Mouse (Mus musculus) MEL (cell line): Measurements from ENCODE around the gene Adgrf3. TPM values are rescaled to one million over a fixed set of nuclear protein-coding genes. Genes with fewer than 3 reads are reported as not detected.
"Not testable (repeated sequence)": the region's sequence is repeated elsewhere in the genome, so short reads cannot be mapped to it uniquely, and the experiment has no call there.

Source experiments
- DNase-seq: peaks from one replicate; pipeline ENCODE4 v3.0.0; 2011; ENCODE audit warnings: low read depth, low spot score
- H3K27ac ChIP-seq: 2 replicates; pipeline ENCODE4 v1.5.1; 2012; ENCODE audit warnings: low read depth, mild to moderate bottlenecking, control low read depth, low read length, moderate library complexity; ENCODE audit not compliant: control insufficient read depth
- H3K27me3 ChIP-seq, 2 experiments: fragments of 150-350 bp in 1 of 2; sonication (generic) in 1 of 2; 2 replicates each; pipeline ENCODE4 v1.6.1; 2012; ENCODE audit warnings: low read length in 2 of 2, mild to moderate bottlenecking in 2 of 2, improper control_type of control experiment in 1 of 2, moderate library complexity in 1 of 2; ENCODE audit not compliant: insufficient read depth in 2 of 2, control insufficient read depth in 1 of 2
- H3K36me3 ChIP-seq, 2 experiments: 2 replicates each; pipeline ENCODE4 v1.6.1; 2012 to 2014; ENCODE audit warnings: low read length in 2 of 2, improper control_type of control experiment in 1 of 2, inconsistent platforms in 1 of 2, mild to moderate bottlenecking in 1 of 2; ENCODE audit not compliant: insufficient read depth in 2 of 2, control insufficient read depth in 1 of 2
- H3K4me1 ChIP-seq, 2 experiments: fragments of 150-350 bp in 1 of 2; sonication (generic) in 1 of 2; 2 replicates each; pipeline ENCODE4 v1.6.1; 2012; ENCODE audit warnings: low read length in 2 of 2, improper control_type of control experiment in 1 of 2, mild to moderate bottlenecking in 1 of 2; ENCODE audit not compliant: insufficient read depth in 2 of 2, control insufficient read depth in 1 of 2
- H3K4me3 ChIP-seq, 2 experiments: fragments of 150-350 bp in 1 of 2; sonication (generic) in 1 of 2; 2 replicates each; pipeline ENCODE4 v1.5.1; 2012; ENCODE audit warnings: low read depth in 2 of 2, low read length in 2 of 2, mild to moderate bottlenecking in 2 of 2, moderate library complexity in 2 of 2, control low read depth in 1 of 2, improper control_type of control experiment in 1 of 2; ENCODE audit not compliant: control insufficient read depth in 1 of 2, insufficient read depth in 1 of 2
- H3K79me2 ChIP-seq: 2 replicates; pipeline ENCODE4 v1.6.1; 2012; ENCODE audit warnings: mild to moderate bottlenecking, low read length, moderate library complexity; ENCODE audit not compliant: control insufficient read depth, poor library complexity, insufficient read depth
- H3K9ac ChIP-seq: 2 replicates; pipeline ENCODE4 v1.6.1; 2012; ENCODE audit warnings: low read depth, mild to moderate bottlenecking, control low read depth, low read length, moderate library complexity; ENCODE audit not compliant: control insufficient read depth, poor library complexity, severe bottlenecking
- H3K9me3 ChIP-seq: fragments of 150-350 bp; sonication (generic); replicated peaks from 2 replicates; pipeline ENCODE4 v1.6.1; 2012; ENCODE audit warnings: mild to moderate bottlenecking, low read length, improper control_type of control experiment, moderate library complexity; ENCODE audit not compliant: insufficient read depth
- BHLHE40 ChIP-seq: IDR thresholded peaks from 2 replicates; pipeline ENCODE4 v1.6.1; 2012; ENCODE audit warnings: low read depth, mild to moderate bottlenecking, inconsistent platforms, low read length, improper control_type of control experiment, borderline replicate concordance
- CHD2 ChIP-seq: IDR thresholded peaks from 2 replicates; pipeline ENCODE4 v1.6.1; 2011; ENCODE audit warnings: low read length, improper control_type of control experiment
- CTCF ChIP-seq, 3 experiments: IDR thresholded peaks in 2 of 3; conservative IDR thresholded peaks in 1 of 3; 2 replicates each; pipeline ENCODE4 v1.5.1; 2011 to 2012; ENCODE audit warnings: low read length in 3 of 3, low read depth in 2 of 3, mild to moderate bottlenecking in 2 of 3, improper control_type of control experiment in 1 of 3, inconsistent platforms in 1 of 3, mixed read lengths in 1 of 3, moderate library complexity in 1 of 3; ENCODE audit not compliant: control insufficient read depth in 1 of 3, insufficient read depth in 1 of 3, poor library complexity in 1 of 3, severe bottlenecking in 1 of 3
- GABPA ChIP-seq: IDR thresholded peaks from 2 replicates; pipeline ENCODE4 v1.6.1; 2012; ENCODE audit warnings: low read depth, mild to moderate bottlenecking, inconsistent platforms, low read length, improper control_type of control experiment, moderate library complexity
- MAX ChIP-seq: IDR thresholded peaks from 2 replicates; pipeline ENCODE4 v1.6.1; 2011; ENCODE audit warnings: low read length, improper control_type of control experiment
- MXI1 ChIP-seq: IDR thresholded peaks from 2 replicates; pipeline ENCODE4 v1.6.1; 2011; ENCODE audit warnings: mild to moderate bottlenecking, low read depth, low read length, improper control_type of control experiment
- MYC ChIP-seq: IDR thresholded peaks from 2 replicates; pipeline ENCODE4 v1.6.1; 2011; ENCODE audit warnings: low read depth, mild to moderate bottlenecking, low read length, improper control_type of control experiment, moderate library complexity
- NELFE ChIP-seq: IDR thresholded peaks from 2 replicates; pipeline ENCODE4 v1.6.1; 2011; ENCODE audit warnings: low read depth, low read length, improper control_type of control experiment
- POLR2A ChIP-seq, 2 experiments: IDR thresholded peaks; 2 replicates each; pipeline ENCODE4 v1.6.1; 2011 to 2012; ENCODE audit warnings: low read length in 2 of 2, mild to moderate bottlenecking in 2 of 2, control low read depth in 1 of 2, improper control_type of control experiment in 1 of 2, low read depth in 1 of 2, moderate library complexity in 1 of 2; ENCODE audit not compliant: control insufficient read depth in 1 of 2, insufficient read depth in 1 of 2, poor library complexity in 1 of 2
- RAD21 ChIP-seq: IDR thresholded peaks from 2 replicates; pipeline ENCODE4 v1.6.1; 2011; ENCODE audit warnings: mild to moderate bottlenecking, low read depth, low read length, improper control_type of control experiment
- SIN3A ChIP-seq: IDR thresholded peaks from 2 replicates; pipeline ENCODE4 v1.6.1; 2012; ENCODE audit warnings: low read length, improper control_type of control experiment, inconsistent platforms
- SMC3 ChIP-seq: IDR thresholded peaks from 2 replicates; pipeline ENCODE4 v1.6.1; 2011; ENCODE audit warnings: low read depth, low read length, improper control_type of control experiment
- UBTF ChIP-seq: IDR thresholded peaks from 2 replicates; pipeline ENCODE4 v1.6.1; 2012; ENCODE audit warnings: low read depth, mild to moderate bottlenecking, inconsistent platforms, low read length, improper control_type of control experiment, moderate library complexity, borderline replicate concordance; ENCODE audit not compliant: insufficient read depth
- USF1 ChIP-seq: IDR thresholded peaks from 2 replicates; pipeline ENCODE4 v1.6.1; 2014; ENCODE audit warnings: low read depth, mild to moderate bottlenecking, inconsistent platforms, low read length, improper control_type of control experiment, moderate library complexity
- ZC3H11A ChIP-seq: IDR thresholded peaks from 2 replicates; pipeline ENCODE4 v1.6.1; 2012; ENCODE audit warnings: low read depth, mild to moderate bottlenecking, inconsistent platforms, low read length, improper control_type of control experiment
- ZKSCAN1 ChIP-seq: IDR thresholded peaks from 2 replicates; pipeline ENCODE4 v1.6.1; 2012; ENCODE audit warnings: low read depth, mild to moderate bottlenecking, inconsistent platforms, low read length, improper control_type of control experiment, moderate library complexity
- ZMIZ1 ChIP-seq: IDR thresholded peaks from 2 replicates; pipeline ENCODE4 v1.6.1; 2012; ENCODE audit warnings: low read depth, mild to moderate bottlenecking, inconsistent platforms, low read length, improper control_type of control experiment, moderate library complexity
- ZNF384 ChIP-seq: IDR thresholded peaks from 2 replicates; pipeline ENCODE4 v1.6.1; 2012; ENCODE audit warnings: low read depth, mild to moderate bottlenecking, inconsistent platforms, low read length, improper control_type of control experiment
- polyA plus RNA-seq, 2 experiments: library from polyadenylated mRNA; stranded (reverse) in 1 of 2; unstranded in 1 of 2; fragments of >175 nt in 1 of 2; fragments of >200 nt in 1 of 2; gene quantifications; 2 replicates each; pipeline versions ENCODE4 v1.2.1 to v1.2.4; 2012; ENCODE audit warnings: low replicate concordance in 2 of 2, low read depth in 1 of 2; ENCODE audit not compliant: insufficient read length in 2 of 2, insufficient read depth in 1 of 2, missing spikeins in 1 of 2
- total RNA-seq: library from RNA; depleted of rRNA; stranded (reverse); fragments of 300-350 nt; gene quantifications from 2 replicates; pipeline ENCODE4 v1.2.3, GENCODE M21; 2012

Gene Adgrf3
- total and polyA plus RNA-seq, 3 experiments, result 1.7 to 2.7 TPM; not detected in 1

DNA sequence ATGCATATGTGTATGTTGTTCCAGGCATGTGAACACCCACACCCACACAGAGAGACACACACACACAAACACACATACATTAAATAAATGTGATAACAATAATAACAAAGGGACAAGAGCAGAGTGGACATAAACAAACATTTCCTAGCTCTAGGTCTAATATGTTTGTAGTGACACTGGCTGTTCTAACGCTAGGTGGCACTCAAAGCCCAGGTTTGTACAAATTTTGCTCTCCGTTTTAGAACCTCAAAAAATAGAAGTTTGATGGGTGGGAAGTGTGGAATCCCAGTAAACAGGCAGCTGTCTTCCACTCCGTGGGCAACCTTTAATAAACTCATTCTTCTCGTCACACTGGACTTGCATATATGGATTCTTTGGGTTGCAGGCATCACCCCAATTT lies 9.4 kb upstream of the Adgrf3 start:
- peaks cover 0 to 4% of the 10 kb centered on the region in 2 experiments; a peak in 1 of 4 replicates for H3K27me3 ChIP-seq
- H3K4me1 ChIP-seq, result no peaks in the 10 kb centered on the region
- DNase-seq, result peak; percentile 76
- H3K27ac ChIP-seq, result no peak overlapping the region
- no peaks in the 10 kb centered on the region for H3K79me2 ChIP-seq
- TF ChIP-seq SIN3A (no peak), CTCF (IDR thresholded peaks at IDR 0.05 in 2 of 3, conservative IDR thresholded peaks at IDR 0.05 in 1 of 3; ENCODE audit: control insufficient read depth in 1 of 3, insufficient read depth in 1 of 3, low read depth in 2 of 3, low read length in 3 of 3, poor library complexity in 1 of 3, severe bottlenecking in 1 of 3) (peak; percentile 63 to 99 (median 74)), UBTF (no peak), ZC3H11A (peak; percentile 96), BHLHE40 (no peak), RAD21 (peak; percentile 99), SMC3 (peak; percentile 96), ZKSCAN1 (no peak)
- H3K9ac ChIP-seq, result no peak overlapping the region
- no peaks in the 10 kb centered on the region for H3K9me3 ChIP-seq
- H3K36me3 ChIP-seq, result no peaks in the 10 kb centered on the region
- no peak overlapping the region for H3K4me3 ChIP-seq

DNA sequence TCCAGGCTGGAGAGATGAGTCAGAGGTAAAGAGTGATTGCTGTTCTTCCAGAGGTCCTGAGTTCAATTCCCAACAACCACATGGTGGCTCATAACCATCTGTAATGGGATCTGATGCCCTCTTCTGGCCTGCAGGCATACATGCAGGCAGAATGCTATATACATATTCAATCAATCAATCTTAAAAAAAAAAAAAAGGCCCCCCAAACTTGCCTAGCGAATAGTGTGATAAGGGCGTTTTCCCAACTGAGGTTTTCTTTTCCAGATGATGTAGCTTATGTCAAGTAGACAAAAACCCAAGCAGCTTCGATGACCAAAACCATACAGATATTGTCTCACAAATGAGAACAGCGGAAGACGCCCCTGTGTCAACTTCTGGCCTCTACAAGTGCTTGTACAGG lies 5.2 kb upstream of the Adgrf3 start:
- not testable (repeated sequence) for H3K79me2 ChIP-seq, DNase-seq, H3K9me3 ChIP-seq
- TF ChIP-seq SMC3, result peak; percentile 17; the same call in 1 of the 2 replicates
- TF ChIP-seq ZNF384, result peak; percentile 67
- peak in 2 of 3 experiments; percentile 32 to 38; a peak in 4 of 6 replicates for TF ChIP-seq CTCF (IDR thresholded peaks at IDR 0.05 in 2 of 3, conservative IDR thresholded peaks at IDR 0.05 in 1 of 3; ENCODE audit: control insufficient read depth in 1 of 3, insufficient read depth in 1 of 3, low read depth in 2 of 3, low read length in 3 of 3, poor library complexity in 1 of 3, severe bottlenecking in 1 of 3)
- TF ChIP-seq, all 39 proteins: peak for 3; not testable (repeated sequence) for 36
- H3K4me1 ChIP-seq, H3K36me3 ChIP-seq, H3K9ac ChIP-seq, H3K4me3 ChIP-seq, H3K27me3 ChIP-seq, H3K27ac ChIP-seq: not testable (repeated sequence)

DNA sequence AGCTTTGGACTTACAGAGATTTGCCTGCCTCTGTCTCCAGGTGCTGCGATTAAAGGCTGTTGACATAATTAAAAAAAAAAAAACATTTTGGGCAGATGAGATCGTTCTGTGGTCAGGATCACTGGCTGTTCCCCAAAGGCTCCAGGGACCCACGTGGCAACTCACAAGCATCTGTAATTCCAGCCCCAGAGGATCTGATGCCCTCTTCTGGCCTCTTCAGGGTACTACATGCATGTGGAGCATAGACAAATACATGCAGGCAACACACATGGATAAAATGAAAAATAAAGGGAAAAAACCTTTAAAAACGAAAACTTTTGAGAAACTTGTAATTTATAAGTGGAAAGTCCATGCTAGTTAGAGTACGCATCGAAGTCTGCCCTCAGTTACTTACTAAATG lies 1.8 kb upstream of the Adgrf3 start:
- no peak overlapping the region for H3K4me3 ChIP-seq
- H3K9me3 ChIP-seq, result no peaks in the 10 kb centered on the region
- peaks cover 0 to 3% of the 10 kb centered on the region in 2 experiments; a peak in 1 of 4 replicates for H3K36me3 ChIP-seq
- peaks cover 0 to 13% of the 10 kb centered on the region in 2 experiments; a peak in 3 of 4 replicates for H3K4me1 ChIP-seq
- DNase-seq, result peak; percentile 89
- H3K27me3 ChIP-seq, result no peaks in the 10 kb centered on the region
- H3K9ac ChIP-seq, result no peak overlapping the region
- peak; percentile 69 for TF ChIP-seq RAD21
- TF ChIP-seq MXI1, result peak; percentile 93
- TF ChIP-seq CTCF (IDR thresholded peaks at IDR 0.05 in 2 of 3, conservative IDR thresholded peaks at IDR 0.05 in 1 of 3; ENCODE audit: control insufficient read depth in 1 of 3, insufficient read depth in 1 of 3, low read depth in 2 of 3, low read length in 3 of 3, poor library complexity in 1 of 3, severe bottlenecking in 1 of 3), result peak; percentile 71 to 90 (median 81)
- TF ChIP-seq POLR2A (IDR thresholded peaks at IDR 0.05; ENCODE audit: control insufficient read depth in 1 of 2, insufficient read depth in 1 of 2, low read depth in 1 of 2, low read length in 2 of 2, poor library complexity in 1 of 2), result no peak
- TF ChIP-seq GABPA, result no peak
- TF ChIP-seq USF1, result peak; percentile 83
- peak; percentile 77 for TF ChIP-seq SMC3
- peak; percentile 42 for TF ChIP-seq ZC3H11A
- TF ChIP-seq SIN3A, result peak; percentile 64; the same call in 1 of the 2 replicates
- TF ChIP-seq ZMIZ1, result no peak
- TF ChIP-seq NELFE, result no peak
- TF ChIP-seq MAX, result peak; percentile 86
- peak; percentile 74 for TF ChIP-seq ZNF384
- TF ChIP-seq MYC, result peak; percentile 98
- no peak for TF ChIP-seq CHD2
- H3K27ac ChIP-seq, result no peak overlapping the region
- no peaks in the 10 kb centered on the region for H3K79me2 ChIP-seq
